Mouse (Mus musculus) hindbrain, postnatal 0 days (tissue): ENCODE data around the gene Tada1. TPM values are rescaled to one million over a fixed set of nuclear protein-coding genes. Genes with fewer than 3 reads are reported as not detected.

ENCODE experiments used
- ATAC-seq: fragments of 200-750 bp; cut with Nextera tagmentation; 2 replicates; pipeline ENCODE4 v1.8.0; 2017; ENCODE audit warnings: mild to moderate bottlenecking, moderate TSS enrichment, moderate library complexity
- DNase-seq: peaks from one replicate; pipeline ENCODE4 v3.0.0-alpha.2; 2015; ENCODE audit warnings: low spot score
- H3K27ac ChIP-seq: fragments of 300-500 bp; sonication (generic); 2 replicates; pipeline ENCODE4 v1.5.1; 2014; ENCODE audit warnings: mild to moderate bottlenecking
- H3K27me3 ChIP-seq: fragments of 300-500 bp; sonication (generic); 2 replicates; pipeline ENCODE4 v1.6.1; 2014; ENCODE audit warnings: low read length, mixed read lengths; ENCODE audit not compliant: insufficient read depth
- H3K36me3 ChIP-seq: fragments of 300-500 bp; sonication (generic); 2 replicates; pipeline ENCODE4 v1.6.1; 2014; ENCODE audit warnings: low read length, mixed read lengths; ENCODE audit not compliant: insufficient read depth
- H3K4me1 ChIP-seq: fragments of 300-500 bp; sonication (generic); 2 replicates; pipeline ENCODE4 v1.6.1; 2014; ENCODE audit warnings: antibody characterized with exemption, low read length, mixed read lengths; ENCODE audit not compliant: insufficient read depth
- H3K4me2 ChIP-seq: fragments of 300-500 bp; sonication (generic); 2 replicates; pipeline ENCODE4 v1.6.1; 2014; ENCODE audit warnings: low read depth, mild to moderate bottlenecking, low read length, moderate library complexity, mixed read lengths
- H3K4me3 ChIP-seq: fragments of 300-500 bp; sonication (generic); 2 replicates; pipeline ENCODE4 v1.5.1; 2014; ENCODE audit warnings: low read length
- H3K9ac ChIP-seq: fragments of 300-500 bp; sonication (generic); replicated peaks from 2 replicates; pipeline ENCODE4 v1.6.1; 2014; ENCODE audit warnings: mild to moderate bottlenecking, low read length, moderate library complexity, mixed read lengths
- H3K9me3 ChIP-seq: fragments of 300-500 bp; sonication (generic); 2 replicates; pipeline ENCODE4 v1.6.1; 2016; ENCODE audit warnings: low read length, mixed read lengths
- CTCF ChIP-seq: IDR thresholded peaks from 2 replicates; pipeline ENCODE4 v1.5.1; 2016; ENCODE audit warnings: antibody characterized with exemption, control low read depth, low read depth
- WGBS: fragments of 180-500 bp; shearing (Covaris S2); extraction: QIAGEN DNeasy Blood & Tissue Kit; methylation state at CpG from one replicate; pipeline ENCODE4 v1.1.7; 2014; 5-methylcytosine and 5-hydroxymethylcytosine counted together
- polyA plus RNA-seq: library from polyadenylated mRNA; unstranded; fragments of >200 nt; fragmentation: Nextera tagmentation; extraction: Ambion mirVana; gene quantifications from 2 replicates; pipeline ENCODE4 v1.2.1, GENCODE M21; 2015
- total RNA-seq: library from RNA; depleted of rRNA; stranded (reverse); fragments of >200 nt; gene quantifications from 2 replicates; pipeline ENCODE4 v1.2.3, GENCODE M21; 2014

Tada1 gene
- total and polyA plus RNA-seq, 2 experiments from 2014 or later: 51.5 to 52.7 TPM

GRCm38 (mm10) chr1:166362659-166363058 is 16.2 kb upstream of the Tada1 start:
- no peaks in the 10 kb centered on the region for H3K4me1 ChIP-seq
- H3K27me3 ChIP-seq: no peaks in the 10 kb centered on the region
- H3K9ac ChIP-seq: no peak overlapping the region
- H3K36me3 ChIP-seq: no peaks in the 10 kb centered on the region
- no peak for DNase-seq
- no peak overlapping the region for H3K4me3 ChIP-seq
- H3K9me3 ChIP-seq: no peaks in the 10 kb centered on the region
- no peak overlapping the region for H3K27ac ChIP-seq
- no peak overlapping the region for H3K4me2 ChIP-seq
- no peak for ATAC-seq
- 76% methylated on average over 3 of the region's 3 CpGs for WGBS
- TF ChIP-seq CTCF: no peak

GRCm38 (mm10) chr1:166363122-166363521 is 15.8 kb upstream of the Tada1 start:
- Histone ChIP-seq H3K9me3 (no peaks in the 10 kb centered on the region), H3K4me2 (no peak overlapping the region), H3K27ac (no peak overlapping the region)

GRCm38 (mm10) chr1:166377171-166377570 is 1.7 kb upstream of the Tada1 start:
- 80% methylated on average over 6 of the region's 6 CpGs for WGBS
- Histone ChIP-seq H3K27ac (no peak overlapping the region), H3K9me3 (no peaks in the 10 kb centered on the region), H3K4me1 (peaks cover 13% of the 10 kb centered on the region), H3K4me2 (no peak overlapping the region), H3K36me3 (no peaks in the 10 kb centered on the region), H3K9ac (no peak overlapping the region), H3K4me3 (no peak overlapping the region), H3K27me3 (no peaks in the 10 kb centered on the region)
- ATAC-seq (no peak), DNase-seq (no peak)
- no peak for TF ChIP-seq CTCF

More at GRCm38 (mm10) chr1:166363122-166363521, 15.8 kb upstream of the Tada1 start:
- DNase-seq: no peak
- H3K36me3 ChIP-seq: no peaks in the 10 kb centered on the region
- TF ChIP-seq CTCF: no peak
- no peak for ATAC-seq
- no peaks in the 10 kb centered on the region for H3K27me3 ChIP-seq
- no peaks in the 10 kb centered on the region for H3K4me1 ChIP-seq
- no peak overlapping the region for H3K4me3 ChIP-seq
- no peak overlapping the region for H3K9ac ChIP-seq

GRCm38 (mm10) chr1:166378431-166379012 is 375 bp upstream of the Tada1 start:
- H3K27ac ChIP-seq: peak overlapping the region; percentile 61; the same call in 1 of the 2 replicates
- H3K27me3 ChIP-seq: no peaks in the 10 kb centered on the region
- peaks cover 6% of the 10 kb centered on the region; the same call in 1 of the 2 replicates for H3K36me3 ChIP-seq
- 6% methylated on average over 17 of the region's 21 CpGs for WGBS
- no peak for DNase-seq
- no peak for TF ChIP-seq CTCF
- ATAC-seq: no peak
- peaks cover 13% of the 10 kb centered on the region for H3K4me1 ChIP-seq
- H3K4me3 ChIP-seq: peak overlapping the region; percentile 98
- peak overlapping the region; percentile 62 for H3K4me2 ChIP-seq
- H3K9me3 ChIP-seq: no peaks in the 10 kb centered on the region
- peak overlapping the region; percentile 92 for H3K9ac ChIP-seq

GRCm38 (mm10) chr1:166379630-166380231 is 834 bp downstream of the Tada1 start:
- Histone ChIP-seq H3K27me3 (no peaks in the 10 kb centered on the region), H3K4me1 (peaks cover 13% of the 10 kb centered on the region), H3K4me3 (peak overlapping the region; percentile 98), H3K9me3 (no peaks in the 10 kb centered on the region), H3K4me2 (peak overlapping the region; percentile 73), H3K9ac (peak overlapping the region; percentile 92), H3K36me3 (peaks cover 11% of the 10 kb centered on the region), H3K27ac (peak overlapping the region; percentile 89)
- under 1% methylated on average over 37 of the region's 41 CpGs for WGBS
- DNase-seq: peak; percentile 81
- ATAC-seq: peak; percentile 39
- no peak for TF ChIP-seq CTCF

- ATAC-seq (no peak), DNase-seq (no peak)
- Histone ChIP-seq H3K36me3 (peaks cover 18% of the 10 kb centered on the region), H3K4me2 (0 out of 2 replicates have a peak overlapping the region, but pooled peaks have one; percentile 73), H3K9me3 (no peaks in the 10 kb centered on the region), H3K4me1 (peaks cover 13% of the 10 kb centered on the region), H3K9ac (no peak overlapping the region), H3K27me3 (no peaks in the 10 kb centered on the region), H3K27ac (no peak overlapping the region), H3K4me3 (no peak overlapping the region)
- 83% methylated on average over 10 of the region's 10 CpGs for WGBS
- no peak for TF ChIP-seq CTCF
Observed at GRCm38 (mm10) chr1:166381336-166381735, 2.4 kb downstream of the Tada1 start.

- WGBS: 59% methylated on average over 5 of the region's 5 CpGs
- Histone ChIP-seq H3K9ac (no peak overlapping the region), H3K4me3 (no peak overlapping the region), H3K9me3 (no peaks in the 10 kb centered on the region), H3K27me3 (no peaks in the 10 kb centered on the region), H3K4me1 (peaks cover 13% of the 10 kb centered on the region), H3K4me2 (no peak overlapping the region), H3K27ac (no peak overlapping the region), H3K36me3 (peaks cover 22% of the 10 kb centered on the region)
- DNase-seq: no peak
- TF ChIP-seq CTCF: no peak
- no peak for ATAC-seq
Observed at GRCm38 (mm10) chr1:166381821-166382220, 2.9 kb downstream of the Tada1 start.
